Mouse (Mus musculus): ENCODE results near the gene Ndufb5. TPM values are rescaled to one million over a fixed set of nuclear protein-coding genes. Genes with fewer than 3 reads are reported as not detected.

Ndufb5 gene
- polyA plus RNA-seq (2021; fragmentation: Nextera tagmentation): 614 and 620 TPM in 2 replicates
- long read RNA-seq, experiment 1, transcript Ndufb5-204 (6 exons, 1,079 nt): major isoform, 355 of 372 reads
- long read RNA-seq, experiment 1, partial matches to known transcripts: 2 of 372 reads
- long read RNA-seq, experiment 1, other reads (novel, unspliced or antisense): 14 of 372 reads
- long read RNA-seq, experiment 2, transcript Ndufb5-204 (6 exons, 1,079 nt): major isoform, 91 of 96 reads
- long read RNA-seq, experiment 2, partial matches to known transcripts: 1 of 96 reads
- long read RNA-seq, experiment 2, other reads (novel, unspliced or antisense): 2 of 96 reads

DNA sequence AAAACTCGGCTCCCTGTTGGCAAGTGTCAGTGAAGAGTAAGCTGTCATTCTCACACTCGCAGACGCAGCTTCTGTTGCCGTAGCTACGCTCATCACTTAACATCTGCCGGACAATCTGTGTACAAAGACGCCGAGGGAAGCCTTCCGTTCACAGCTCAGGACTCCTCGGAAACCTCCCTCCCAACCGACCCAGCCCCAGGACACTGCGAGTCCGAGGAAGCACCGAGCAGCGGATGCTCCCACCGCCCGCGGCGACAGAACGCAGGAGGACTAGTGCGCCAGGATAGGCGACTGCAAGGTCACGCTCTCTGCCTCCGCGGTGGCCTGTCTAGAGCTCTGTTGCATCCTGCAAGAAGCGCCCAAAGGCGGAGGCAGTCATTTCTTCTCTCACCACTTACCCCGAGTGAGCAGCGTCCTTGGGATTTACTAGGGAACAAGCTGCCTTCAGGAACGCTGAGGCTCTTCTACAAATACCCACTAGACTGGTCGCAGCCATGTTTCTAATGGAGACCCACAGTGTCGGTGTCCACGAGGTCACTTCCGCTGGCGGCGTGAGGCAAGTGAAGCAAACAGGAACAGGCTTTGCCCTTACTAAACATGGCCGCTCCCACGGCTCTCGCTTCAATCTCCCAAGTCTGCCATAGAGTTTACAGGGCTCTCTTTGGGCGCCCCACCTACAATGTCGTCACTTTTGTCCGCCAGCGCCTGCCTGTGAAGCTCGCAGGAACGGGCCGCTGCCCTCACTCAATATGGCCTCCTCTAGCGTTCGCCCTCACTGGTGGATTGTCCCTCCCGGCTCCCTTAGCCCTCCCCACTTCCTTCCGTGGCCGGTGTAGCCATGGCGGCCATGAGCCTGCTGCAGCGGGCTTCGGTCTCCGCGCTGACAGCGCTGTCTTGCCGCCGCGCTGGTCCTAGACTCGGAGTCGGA, at the start of gene Ndufb5:
Gene Ndufb5, plus strand, starts transcription at position 747 of the 928 bp plus-strand sequence.

DNA sequence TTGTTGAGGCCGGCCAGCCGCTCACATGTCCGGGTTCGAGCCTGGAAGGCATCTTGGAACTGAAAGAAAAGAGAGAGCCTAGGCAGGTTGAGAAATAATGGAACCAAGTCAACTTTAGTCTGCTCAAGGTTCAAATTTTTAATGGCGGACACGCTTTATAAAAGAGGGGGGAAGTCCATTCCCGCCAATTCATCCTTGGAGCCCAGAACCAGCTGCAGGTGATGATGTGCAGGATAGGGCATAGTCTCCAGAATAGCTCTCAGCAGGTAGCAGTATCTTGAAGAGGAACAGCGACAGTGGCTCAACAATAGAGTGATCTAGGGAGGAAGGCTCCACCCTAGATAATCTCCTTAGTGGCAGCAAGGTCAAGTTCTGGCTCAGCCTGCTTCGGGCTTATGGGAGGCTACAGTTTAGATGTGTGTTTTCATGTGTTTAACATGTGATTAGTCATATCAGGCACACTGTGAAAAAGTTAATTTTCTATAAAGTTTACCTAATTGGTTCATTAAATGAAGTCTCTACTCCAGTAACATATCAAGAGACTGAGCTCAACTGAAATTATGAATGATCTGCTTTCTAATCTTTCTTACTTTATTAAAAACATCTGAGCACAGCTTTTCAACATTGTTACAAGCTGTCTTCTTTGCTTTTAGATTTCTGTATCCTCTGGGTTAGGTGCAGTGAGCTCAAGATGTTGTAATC, 31.0 kb upstream of the Ndufb5 start, which contains the start of gene Actl6a:
Gene Actl6a, plus strand, starts transcription at position 652 of the 702 bp plus-strand sequence.

DNA sequence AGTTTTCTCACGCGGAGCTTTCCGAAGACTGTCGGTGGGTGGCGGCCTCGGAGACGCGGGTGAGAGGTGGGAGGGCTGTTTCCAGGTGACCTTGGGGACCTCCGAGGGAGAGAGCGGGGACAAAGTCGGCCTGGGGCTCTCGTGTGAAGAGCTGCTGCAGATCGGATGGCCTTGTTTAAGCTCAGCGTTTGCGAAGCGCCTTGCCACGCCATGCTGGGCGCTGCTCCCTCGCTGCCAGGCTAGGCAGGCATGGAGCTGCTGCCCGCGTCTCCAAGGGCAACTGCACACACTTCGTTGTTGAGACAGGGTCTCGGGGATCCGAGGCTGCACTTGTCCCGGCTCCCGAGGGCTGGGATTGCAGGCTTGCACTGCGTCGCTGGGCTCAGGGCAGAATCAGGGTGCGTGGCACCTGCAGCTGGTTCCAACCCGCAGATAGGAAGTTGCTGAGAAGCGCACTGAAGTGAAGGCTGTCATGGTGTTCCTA, 424 bp downstream of the Ndufb5 start, which contains the start of gene Mrpl47:
Gene Mrpl47, minus strand, starts transcription at position 434 of the 484 bp plus-strand sequence.

Other genes starting within 250 kb of the Ndufb5 start
- gene Kcnmb3, start 244.8 kb upstream of the Ndufb5 start, polyA plus RNA-seq (2021; fragmentation: Nextera tagmentation): not detected in 2 replicates
- 11.8 and 13.0 TPM in 2 replicates for gene Zfp639, start 226.7 kb upstream of the Ndufb5 start, polyA plus RNA-seq (2021; fragmentation: Nextera tagmentation)
- gene Mfn1, start 207.5 kb upstream of the Ndufb5 start, polyA plus RNA-seq (2021; fragmentation: Nextera tagmentation): 8.6 and 12.4 TPM in 2 replicates
- 18.8 and 23.1 TPM in 2 replicates for gene Gnb4, start 120.4 kb upstream of the Ndufb5 start, polyA plus RNA-seq (2021; fragmentation: Nextera tagmentation)
- 16.0 and 21.3 TPM in 2 replicates for gene Actl6a, start 30.7 kb upstream of the Ndufb5 start, polyA plus RNA-seq (2021; fragmentation: Nextera tagmentation)
- gene Mrpl47, start 615 bp downstream of the Ndufb5 start, polyA plus RNA-seq (2021; fragmentation: Nextera tagmentation): 23.5 and 25.6 TPM in 2 replicates
- gene Usp13, start 80.6 kb downstream of the Ndufb5 start, polyA plus RNA-seq (2021; fragmentation: Nextera tagmentation): 11.4 and 15.0 TPM in 2 replicates